Mouse (Mus musculus) heart, postnatal 4 days (tissue): ENCODE measurements around the gene Rps7. TPM values are rescaled to one million over a fixed set of nuclear protein-coding genes. Genes with fewer than 3 reads are reported as not detected.

Experiments used
- DNase-seq: peaks from one replicate; pipeline ENCODE4 v3.0.0; 2021
- total RNA-seq, 2 experiments: library from RNA; stranded (reverse); gene quantifications; 2 replicates each; pipeline ENCODE4 v1.2.3; 2021

Gene Rps7
- total RNA-seq = 100 to 1,000 TPM; 469 to 537 TPM

- DNase-seq = peak; percentile 93
Measured at GRCm38 (mm10) chr12:28635535-28636476, at the start of gene Rps7. Gene Rps7, minus strand, starts transcription at chr12:28635953.

- DNase-seq = no peak
Measured at GRCm38 (mm10) chr12:28684674-28685073, 48.9 kb upstream of the Rps7 start.

DNA sequence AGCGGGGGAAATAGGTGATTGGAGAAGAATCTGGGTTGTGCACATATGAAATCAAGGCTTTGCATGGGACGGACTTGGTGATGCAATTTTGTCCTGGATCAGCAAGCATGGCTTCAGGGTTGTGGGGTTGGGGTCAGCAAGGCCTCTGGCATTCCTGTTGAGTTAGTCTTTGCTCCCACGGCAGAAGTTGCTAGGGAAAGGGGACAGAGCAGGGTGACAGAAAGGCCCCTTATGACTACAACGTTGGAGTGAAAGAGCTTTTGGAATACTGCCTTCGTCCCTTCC is 40.1 kb upstream of the Rps7 start:
- no peak for DNase-seq

DNA sequence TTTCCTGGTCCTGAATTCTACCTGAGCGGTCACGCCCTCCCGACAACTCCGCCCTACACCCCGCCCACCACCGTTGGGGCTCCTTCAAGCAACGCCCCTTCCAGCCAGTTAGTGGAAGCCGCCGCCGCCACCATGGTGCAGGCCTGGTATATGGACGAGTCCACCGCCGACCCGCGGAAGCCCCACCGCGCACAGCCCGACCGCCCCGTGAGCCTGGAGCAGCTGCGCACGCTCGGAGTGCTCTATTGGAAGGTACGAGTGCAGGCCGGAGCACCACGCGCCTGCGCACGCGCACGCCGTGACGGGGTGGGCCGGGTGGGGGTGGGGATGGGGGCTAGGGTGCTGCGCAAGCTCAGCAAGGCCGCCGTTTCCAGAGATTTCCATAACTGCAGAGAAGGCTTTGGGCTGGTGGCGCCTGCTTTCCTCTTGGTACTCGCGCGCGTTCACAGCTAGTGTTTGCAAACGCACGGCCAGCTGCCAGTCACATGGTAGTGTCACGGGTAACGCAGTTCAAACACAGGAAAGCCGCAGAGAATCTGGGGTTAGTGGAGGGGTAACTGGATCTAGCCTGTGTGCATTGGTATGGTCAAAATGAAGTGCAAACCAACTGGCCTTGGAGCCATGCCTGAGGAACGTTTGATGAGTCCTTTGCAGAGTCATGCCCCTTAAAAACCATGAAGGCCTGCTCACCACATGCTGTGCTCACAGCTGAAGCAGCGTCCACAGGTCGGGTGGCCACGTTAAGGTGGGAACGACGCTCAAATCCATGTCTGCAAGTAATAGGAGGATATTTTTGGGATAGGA is 39.6 kb upstream of the Rps7 start, which contains the start of gene Adi1:
Adi1 (plus strand) TSS at position 111 of the 804 bp plus-strand sequence.
- DNase-seq = peak; percentile 81

DNA sequence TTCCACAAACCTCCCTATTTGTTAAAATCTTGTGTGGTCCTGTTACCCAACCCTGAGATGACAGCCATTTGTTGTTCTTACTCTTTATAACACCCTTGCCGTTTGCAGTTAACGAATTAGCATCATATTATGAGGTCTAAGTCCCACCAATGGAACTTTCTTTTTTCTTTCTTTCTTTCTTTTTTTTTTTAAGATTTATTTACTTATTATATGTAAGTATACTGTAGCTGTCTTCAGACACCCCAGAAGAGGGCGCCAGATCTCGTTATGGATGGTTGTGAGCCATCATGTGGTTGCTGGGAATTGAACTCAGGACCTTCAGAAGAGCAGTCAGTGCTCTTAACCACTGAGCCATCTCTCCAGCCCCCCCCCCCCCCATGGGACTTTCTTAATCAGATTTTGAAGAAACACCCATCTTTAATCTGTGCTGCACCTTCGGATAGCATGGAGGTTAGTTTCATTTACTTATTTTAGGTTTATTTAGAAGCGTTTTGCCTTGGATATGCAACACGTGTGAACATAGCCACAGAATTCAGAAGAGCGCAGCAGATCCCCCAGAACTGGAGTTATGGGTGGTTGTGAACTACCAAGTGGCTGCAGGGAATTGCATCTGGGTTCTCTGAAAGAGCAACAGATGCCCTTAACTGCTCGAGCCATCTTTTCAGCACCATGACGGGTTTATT is 38.4 kb upstream of the Rps7 start:
- DNase-seq = no peak

DNA sequence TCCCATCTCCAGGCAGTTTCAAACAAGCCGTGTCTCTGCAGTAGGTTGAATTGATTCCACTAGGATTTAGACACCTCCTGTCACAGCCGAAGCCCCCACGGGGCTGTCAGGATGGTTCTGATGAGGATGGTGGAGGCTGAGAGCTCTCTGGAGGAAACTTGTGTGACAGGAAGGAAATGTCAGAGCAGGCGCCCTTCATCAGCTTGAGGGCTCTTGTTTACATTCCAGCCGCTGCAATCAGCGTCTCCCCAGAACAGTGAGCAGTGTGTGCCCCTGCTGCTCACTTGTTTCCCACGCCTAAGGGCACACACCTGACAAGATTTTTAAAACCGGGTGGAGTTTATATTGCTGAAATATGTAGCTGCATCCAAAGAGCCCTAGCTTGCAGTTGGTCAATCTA is 31.5 kb upstream of the Rps7 start:
- DNase-seq = no peak

- DNase-seq = no peak
Measured at GRCm38 (mm10) chr12:28666734-28667133, 31.0 kb upstream of the Rps7 start.

DNA sequence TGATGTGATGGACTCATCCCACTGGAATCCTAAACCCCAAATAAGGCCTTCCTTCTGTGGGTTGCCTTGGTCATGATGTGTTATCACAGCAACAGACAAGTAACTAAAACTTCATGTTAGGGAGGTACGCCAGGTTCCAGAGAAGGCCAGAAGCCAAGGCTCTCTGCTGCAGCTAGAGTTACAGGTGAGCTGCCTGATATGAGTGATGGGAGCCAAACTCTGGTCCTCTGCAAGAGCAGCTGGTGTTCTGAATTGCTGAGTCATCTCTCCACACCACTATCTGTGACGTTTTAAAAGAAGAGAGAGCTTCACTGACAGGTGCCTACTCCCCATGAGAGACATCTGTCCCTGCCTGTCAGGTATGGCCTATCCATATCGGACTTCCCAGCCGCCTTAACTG is 26.9 kb upstream of the Rps7 start:
- DNase-seq = no peak

DNA sequence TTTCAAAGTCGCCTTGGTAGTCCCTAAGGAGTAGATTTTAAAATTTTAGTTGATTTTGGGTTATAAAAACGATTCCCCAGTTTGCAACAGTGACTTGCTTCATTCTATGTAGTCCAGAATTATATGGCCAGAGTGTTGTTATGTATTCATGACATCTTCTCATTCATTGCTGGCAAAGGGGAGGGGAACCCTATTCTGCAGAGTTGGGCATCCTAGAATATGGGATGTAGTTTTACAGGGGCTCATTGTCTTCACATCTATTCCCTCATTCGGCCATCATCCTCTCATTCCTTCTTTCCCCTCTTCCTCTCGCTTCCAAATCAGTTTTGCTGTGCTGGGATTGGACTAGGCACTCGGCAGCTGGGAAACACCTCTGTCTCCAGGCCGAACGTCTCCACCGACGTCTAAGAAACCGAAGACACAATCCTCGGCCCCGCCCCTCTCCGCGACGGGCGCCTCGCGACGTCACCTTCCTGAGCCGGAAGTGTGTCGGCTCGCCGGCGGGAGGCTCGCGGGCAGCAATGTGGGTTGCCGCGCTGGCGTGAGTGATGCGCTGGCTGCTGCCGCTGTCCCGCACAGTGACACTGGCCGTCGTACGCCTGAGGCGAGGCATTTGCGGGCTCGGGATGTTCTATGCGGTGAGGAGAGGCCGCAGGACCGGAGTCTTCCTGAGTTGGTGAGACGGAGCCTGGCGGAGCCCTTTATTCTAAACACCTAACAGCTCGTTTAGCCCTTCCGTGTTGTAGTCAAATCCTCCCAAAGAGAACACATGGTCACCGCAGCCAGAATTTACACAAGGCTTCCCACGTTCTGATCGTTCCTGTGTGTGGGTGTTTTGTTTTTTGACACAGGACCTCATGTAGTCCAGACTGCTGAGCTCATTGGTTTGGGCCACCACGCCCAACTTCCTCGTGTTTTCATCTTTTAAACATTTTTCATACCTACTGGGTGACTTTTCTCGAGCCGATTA is 13.7 kb upstream of the Rps7 start, which contains the start of gene Rnaseh1:
Rnaseh1 (plus strand) TSS at position 462 of the 970 bp plus-strand sequence.
- DNase-seq = peak; percentile 90

- no peak for DNase-seq
Measured at GRCm38 (mm10) chr12:28638778-28639177, 3.0 kb upstream of the Rps7 start.

DNA sequence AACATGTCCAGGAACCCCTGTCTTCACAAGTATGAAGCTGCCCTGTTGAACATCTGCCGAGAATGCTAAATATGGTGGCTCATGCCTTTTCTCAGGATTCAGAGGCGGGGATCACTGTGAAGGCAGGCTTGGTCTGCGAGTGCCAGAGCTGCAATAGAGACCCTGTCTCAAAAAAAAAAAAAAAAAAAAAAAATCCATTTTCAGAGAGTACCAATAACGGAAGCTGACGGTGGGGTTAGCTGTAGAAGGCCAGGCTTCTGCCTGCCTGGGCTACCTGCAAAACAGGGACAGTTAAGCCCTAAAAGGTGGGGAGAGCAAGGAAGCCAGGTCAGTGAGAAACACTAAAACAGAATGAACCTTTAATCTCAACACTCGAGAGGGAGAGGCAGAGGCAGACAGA is 790 bp upstream of the Rps7 start:
- no peak for DNase-seq

DNA sequence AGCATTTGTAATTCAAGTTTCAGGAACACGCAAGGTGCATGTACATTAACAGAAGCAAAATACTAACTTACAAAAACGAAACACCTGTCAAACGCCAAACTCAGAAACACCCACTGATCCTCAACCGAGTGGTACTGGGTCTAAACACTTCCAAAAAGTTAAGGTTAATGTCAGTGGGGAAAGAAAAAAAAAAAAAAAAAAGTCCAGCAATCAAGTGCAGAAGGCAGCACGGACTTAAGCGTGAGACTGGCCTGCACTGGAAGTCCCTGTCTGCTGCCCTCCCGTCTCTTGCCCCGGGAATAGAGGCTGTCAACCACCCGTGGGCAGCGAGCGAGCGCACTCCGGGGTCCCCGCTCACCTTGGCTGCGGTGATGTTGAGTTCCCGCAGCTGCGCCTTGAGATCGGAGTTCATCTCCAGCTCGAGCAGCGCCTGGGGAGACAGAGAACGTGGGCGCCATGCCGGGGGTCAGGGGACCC is 657 bp downstream of the Rps7 start:
- no peak for DNase-seq

- no peak for DNase-seq
Measured at GRCm38 (mm10) chr12:28628436-28628835, 7.3 kb downstream of the Rps7 start.

- no peak for DNase-seq
Measured at GRCm38 (mm10) chr12:28627092-28627491, 8.7 kb downstream of the Rps7 start.

DNA sequence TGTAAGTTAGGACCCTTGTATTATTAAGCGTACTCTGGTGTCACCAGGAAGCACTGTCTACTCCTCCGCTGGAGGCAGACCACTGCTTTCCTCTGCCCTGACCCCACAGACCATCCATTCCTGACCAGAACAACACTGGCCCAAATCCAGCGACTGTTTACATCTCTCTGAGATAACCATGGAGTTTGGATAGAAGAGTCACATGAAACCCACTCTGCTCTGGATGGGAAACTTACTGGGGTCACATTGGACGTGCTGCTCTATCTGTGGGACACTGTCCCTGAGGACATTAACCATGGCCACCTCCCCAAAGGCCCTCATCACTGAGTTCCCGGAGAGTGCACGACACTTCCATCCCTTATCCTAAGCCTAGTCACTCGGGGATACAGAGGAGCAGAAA is 10.3 kb downstream of the Rps7 start:
- no peak for DNase-seq

DNA sequence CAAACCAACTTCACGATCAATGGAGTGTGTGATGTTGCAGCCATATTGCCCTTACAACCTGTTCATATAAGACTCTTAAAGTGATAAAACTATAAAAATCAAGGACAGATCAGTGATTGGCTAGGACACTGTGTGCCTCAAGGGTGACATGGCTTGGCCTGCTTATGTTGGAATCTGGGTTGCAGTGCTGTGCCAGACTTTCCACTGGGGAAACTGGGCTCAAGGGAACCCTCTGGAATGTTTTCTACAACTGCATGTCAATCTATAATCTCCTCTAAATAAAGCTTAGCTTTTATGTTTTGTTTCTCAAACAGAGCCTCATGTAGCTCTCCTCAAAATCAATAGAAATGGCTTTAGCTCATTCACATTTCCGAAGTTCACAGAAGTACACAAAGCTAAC is 11.5 kb downstream of the Rps7 start:
- no peak for DNase-seq

DNA sequence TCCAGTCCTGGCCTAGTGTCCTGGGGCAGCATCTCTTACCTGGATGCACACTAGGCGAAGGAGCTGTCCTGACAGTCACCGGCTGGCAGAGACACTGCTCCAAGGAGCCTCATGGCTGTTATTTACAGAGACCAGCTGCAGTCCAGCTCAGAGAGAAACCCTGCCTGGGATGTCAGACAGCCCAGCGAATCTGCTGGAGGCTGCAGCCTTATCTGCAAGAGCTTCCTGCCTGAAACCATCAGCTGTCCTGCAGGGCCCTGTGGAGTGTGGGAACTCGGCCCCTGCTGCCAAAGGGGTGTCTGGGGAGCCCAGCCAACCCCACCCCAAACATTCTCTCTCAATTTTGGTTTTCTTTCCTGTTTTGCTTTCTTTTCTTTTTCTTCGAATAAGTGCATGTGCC is 12.6 kb downstream of the Rps7 start, which contains the start of gene Colec11:
Colec11 (minus strand) TSS at position 183 of the 400 bp plus-strand sequence.
- peak; percentile 52 for DNase-seq

DNA sequence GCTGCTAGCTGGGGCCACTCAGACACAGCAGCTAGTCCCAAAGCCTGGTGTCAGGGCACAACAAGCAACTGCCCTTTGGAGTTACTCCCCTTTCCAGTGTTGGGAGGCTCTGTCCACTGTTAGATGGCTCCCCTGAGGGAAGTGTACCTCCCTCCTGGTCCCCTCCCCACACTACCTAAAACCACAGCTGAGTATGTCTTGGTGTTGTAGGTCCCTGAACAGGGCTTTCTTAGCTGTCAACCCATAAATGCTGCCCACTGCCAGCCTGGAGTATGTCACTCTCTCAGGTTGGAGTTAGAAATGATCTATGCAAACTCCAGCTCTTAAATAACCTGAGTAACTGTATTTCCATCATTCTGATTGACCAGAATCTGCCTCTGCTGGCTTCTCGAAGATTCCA is 13.1 kb downstream of the Rps7 start:
- DNase-seq = no peak

- peak; percentile 34 for DNase-seq
Measured at GRCm38 (mm10) chr12:28622167-28622532, 13.6 kb downstream of the Rps7 start.

DNA sequence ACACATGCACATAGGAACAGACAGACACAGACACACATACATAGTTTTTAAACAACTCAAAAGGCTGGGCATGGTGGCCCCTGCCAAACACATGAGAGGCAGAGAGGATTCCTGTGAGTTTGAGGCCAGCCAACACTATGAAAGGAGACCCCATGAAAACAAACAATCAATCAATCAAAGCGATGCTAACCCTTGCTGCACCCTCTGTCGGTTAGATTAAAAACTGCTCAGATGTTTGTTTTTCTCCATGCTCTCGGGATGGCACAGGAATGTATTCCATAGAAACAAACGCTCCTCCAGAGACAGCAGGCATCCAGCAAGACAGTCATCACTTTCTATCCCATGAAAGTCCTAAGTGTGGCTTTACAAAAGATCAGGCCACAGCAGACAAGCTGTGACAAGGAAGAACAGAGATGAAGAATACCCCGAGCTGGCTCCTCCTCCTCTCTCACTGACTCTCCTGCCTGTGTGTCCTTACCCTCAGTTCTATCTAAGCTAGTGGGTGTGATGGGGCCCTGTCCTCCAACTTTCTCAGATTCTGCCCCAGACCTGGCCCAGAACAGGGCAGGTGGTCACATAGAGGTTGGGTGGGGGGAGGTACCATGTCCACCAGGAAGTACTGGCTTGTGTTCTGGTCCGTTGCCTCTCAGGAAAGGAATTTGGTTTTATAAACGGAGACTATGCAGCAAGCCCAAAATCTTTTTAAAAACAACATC is 14.1 kb downstream of the Rps7 start:
- DNase-seq = no peak

DNA sequence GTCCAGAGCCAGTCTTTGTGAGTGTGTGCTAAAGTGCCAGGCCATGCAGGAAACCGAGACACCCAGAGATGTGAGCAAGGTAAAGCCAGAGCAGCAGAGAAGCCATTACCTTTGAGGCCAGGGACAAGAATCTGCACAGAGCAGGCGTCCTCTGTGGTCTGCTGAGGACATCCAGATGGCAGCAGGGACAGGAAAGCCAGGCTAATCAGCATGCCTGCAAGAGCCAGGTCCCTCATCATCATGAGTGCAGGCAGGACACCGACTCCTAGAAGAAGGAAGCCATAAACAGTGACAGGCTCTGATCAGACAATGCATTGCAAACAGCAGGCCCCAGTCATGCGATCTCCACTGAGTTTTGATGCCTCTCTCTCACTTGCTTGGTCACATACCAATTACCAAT is 18.5 kb downstream of the Rps7 start:
- no peak for DNase-seq
